Mouse (Mus musculus) lung, postnatal 0 days (tissue): Measurements from ENCODE around the gene Jun. TPM values are rescaled to one million over a fixed set of nuclear protein-coding genes. Genes with fewer than 3 reads are reported as not detected.
A peak's percentile ranks its signal among the peaks of the same experiment; 100 is the strongest.

ENCODE experiments used
- ATAC-seq: fragments of 200-750 bp; cut with Nextera tagmentation; 2 replicates; pipeline ENCODE4 v1.8.0; 2017; ENCODE audit warnings: moderate library complexity
- DNase-seq: peaks from one replicate; pipeline ENCODE4 v3.0.0-alpha.2; 2016; ENCODE audit warnings: low spot score
- H3K27ac ChIP-seq: fragments of 300-500 bp; sonication (generic); 2 replicates; pipeline ENCODE4 v1.5.1; 2014; ENCODE audit warnings: antibody characterized with exemption, mild to moderate bottlenecking, low read length, mixed read lengths
- H3K27me3 ChIP-seq: fragments of 300-500 bp; sonication (generic); replicated peaks from 2 replicates; pipeline ENCODE4 v1.6.1; 2014; ENCODE audit warnings: low read length, mixed read lengths; ENCODE audit not compliant: insufficient read depth
- H3K36me3 ChIP-seq: fragments of 300-500 bp; sonication (generic); 2 replicates; pipeline ENCODE4 v1.6.1; 2014; ENCODE audit warnings: low read length, mixed read lengths; ENCODE audit not compliant: insufficient read depth
- H3K4me1 ChIP-seq: fragments of 300-500 bp; sonication (generic); 2 replicates; pipeline ENCODE4 v1.6.1; 2014; ENCODE audit warnings: antibody characterized with exemption, low read depth, low read length, mixed read lengths; ENCODE audit not compliant: insufficient read depth
- H3K4me2 ChIP-seq: fragments of 300-500 bp; sonication (generic); replicated peaks from 2 replicates; pipeline ENCODE4 v1.6.1; 2014; ENCODE audit warnings: low read depth, mild to moderate bottlenecking, low read length, moderate library complexity, mixed read lengths
- H3K4me3 ChIP-seq: fragments of 300-500 bp; sonication (generic); 2 replicates; pipeline ENCODE4 v1.5.1; 2014; ENCODE audit warnings: low read depth, low read length
- H3K9ac ChIP-seq: fragments of 300-500 bp; sonication (generic); replicated peaks from 2 replicates; pipeline ENCODE4 v1.6.1; 2014; ENCODE audit warnings: low read depth, mild to moderate bottlenecking
- H3K9me3 ChIP-seq: fragments of 300-500 bp; sonication (generic); 2 replicates; pipeline ENCODE4 v1.6.1; 2016; ENCODE audit warnings: low read length, mixed read lengths
- CTCF ChIP-seq: IDR thresholded peaks from 2 replicates; pipeline ENCODE4 v1.5.1; 2016; ENCODE audit warnings: antibody characterized with exemption, mild to moderate bottlenecking
- EP300 ChIP-seq: IDR thresholded peaks from 2 replicates; pipeline ENCODE4 v1.6.1; 2016; ENCODE audit warnings: antibody characterized with exemption, mild to moderate bottlenecking, control low read depth
- WGBS: fragments of 180-500 bp; shearing (Covaris S2); extraction: QIAGEN DNeasy Blood & Tissue Kit; methylation state at CpG from one replicate; pipeline ENCODE4 v1.1.7; 2014; 5-methylcytosine and 5-hydroxymethylcytosine counted together
- polyA plus RNA-seq: library from polyadenylated mRNA; unstranded; fragments of >200 nt; fragmentation: Nextera tagmentation; extraction: Ambion mirVana; gene quantifications from 2 replicates; pipeline ENCODE4 v1.2.1, GENCODE M21; 2015

Gene Jun
- polyA plus RNA-seq, 1 experiment from 2014 or later: 145 TPM

GRCm38 (mm10) chr4:95068045-95068948, 16.3 kb upstream of the Jun start:
- TF ChIP-seq CTCF (no peak), EP300 (no peak)
- DNase-seq (no peak), ATAC-seq (no peak)
- Histone ChIP-seq H3K4me3 (no peak overlapping the region), H3K9ac (no peak overlapping the region), H3K36me3 (no peaks in the 10 kb centered on the region), H3K4me2 (no peak overlapping the region), H3K27me3 (no peaks in the 10 kb centered on the region), H3K4me1 (no peaks in the 10 kb centered on the region), H3K9me3 (no peaks in the 10 kb centered on the region), H3K27ac (no peak overlapping the region)
- WGBS: 69% methylated on average over 8 of the region's 8 CpGs

GRCm38 (mm10) chr4:95063609-95064210, 11.7 kb upstream of the Jun start:
- TF ChIP-seq EP300: no peak
- no peak for TF ChIP-seq CTCF
- H3K4me3 ChIP-seq: no peak overlapping the region
- H3K4me2 ChIP-seq: no peak overlapping the region
- no peak overlapping the region for H3K9ac ChIP-seq
- H3K27ac ChIP-seq: no peak overlapping the region
- WGBS: 82% methylated on average over 2 of the region's 2 CpGs
- H3K9me3 ChIP-seq: no peaks in the 10 kb centered on the region
- no peaks in the 10 kb centered on the region for H3K36me3 ChIP-seq
- no peaks in the 10 kb centered on the region for H3K27me3 ChIP-seq
- no peak for ATAC-seq
- no peak for DNase-seq
- H3K4me1 ChIP-seq: no peaks in the 10 kb centered on the region

GRCm38 (mm10) chr4:95062873-95063272, 10.9 kb upstream of the Jun start:
- Histone ChIP-seq H3K27me3 (no peaks in the 10 kb centered on the region), H3K4me2 (no peak overlapping the region), H3K4me3 (no peak overlapping the region), H3K9ac (no peak overlapping the region), H3K4me1 (no peaks in the 10 kb centered on the region), H3K36me3 (no peaks in the 10 kb centered on the region), H3K27ac (no peak overlapping the region), H3K9me3 (no peaks in the 10 kb centered on the region)
- DNase-seq: no peak
- 57% methylated on average over 9 of the region's 9 CpGs for WGBS
- ATAC-seq: 0 out of 2 replicates have a peak, but pooled peaks have one; percentile 23
- TF ChIP-seq CTCF (no peak), EP300 (no peak)

GRCm38 (mm10) chr4:95057264-95057663, 5.2 kb upstream of the Jun start:
- WGBS: 33% methylated on average over 4 of the region's 4 CpGs
- ATAC-seq (no peak), DNase-seq (peak; percentile 42)
- Histone ChIP-seq H3K4me1 (0 out of 2 replicates have a peak, but pooled peaks cover 8% of the 10 kb centered on the region), H3K9me3 (no peaks in the 10 kb centered on the region), H3K9ac (no peak overlapping the region), H3K27me3 (no peaks in the 10 kb centered on the region), H3K27ac (no peak overlapping the region), H3K4me3 (no peak overlapping the region), H3K4me2 (no peak overlapping the region), H3K36me3 (no peaks in the 10 kb centered on the region)
- no peak for TF ChIP-seq CTCF
- TF ChIP-seq EP300: peak; percentile 66

- Histone ChIP-seq H3K4me2 (no peak overlapping the region), H3K4me1 (0 out of 2 replicates have a peak, but pooled peaks cover 8% of the 10 kb centered on the region), H3K36me3 (peaks cover 4% of the 10 kb centered on the region; the same call in 1 of the 2 replicates), H3K9me3 (no peaks in the 10 kb centered on the region), H3K9ac (no peak overlapping the region), H3K27ac (peak overlapping the region; percentile 100; the same call in 1 of the 2 replicates), H3K27me3 (no peaks in the 10 kb centered on the region), H3K4me3 (no peak overlapping the region)
- no peak for TF ChIP-seq CTCF
- TF ChIP-seq EP300: peak; percentile 67
- WGBS: 31% methylated on average over 1 of the region's 1 CpGs
- ATAC-seq: no peak
- DNase-seq: no peak
Observed at GRCm38 (mm10) chr4:95055276-95055675, 3.3 kb upstream of the Jun start.

- ATAC-seq: no peak
- DNase-seq: no peak
- H3K9ac ChIP-seq: peak overlapping the region; percentile 59
- H3K4me1 ChIP-seq: 0 out of 2 replicates have a peak, but pooled peaks cover 8% of the 10 kb centered on the region
- H3K27me3 ChIP-seq: no peaks in the 10 kb centered on the region
- no peaks in the 10 kb centered on the region for H3K9me3 ChIP-seq
- no peak for TF ChIP-seq EP300
- WGBS: 29% methylated on average over 4 of the region's 4 CpGs
- H3K27ac ChIP-seq: peak overlapping the region; percentile 100
- no peak overlapping the region for H3K4me3 ChIP-seq
- peaks cover 4% of the 10 kb centered on the region; the same call in 1 of the 2 replicates for H3K36me3 ChIP-seq
- H3K4me2 ChIP-seq: peak overlapping the region; percentile 83
Observed at GRCm38 (mm10) chr4:95054336-95054735, 2.3 kb upstream of the Jun start.
